Mouse (Mus musculus) layer of hippocampus, adult 18-20 months (tissue): ENCODE data around the gene Scgb2b27. TPM values are rescaled to one million over a fixed set of nuclear protein-coding genes. Genes with fewer than 3 reads are reported as not detected.
"Not testable (repeated sequence)": the region's sequence is repeated elsewhere in the genome, so short reads cannot be mapped to it uniquely, and the experiment has no call there.

ENCODE experiments used
- DNase-seq, 2 experiments: peaks; one replicate each; pipeline ENCODE4 v3.0.0; 2022; ENCODE audit warnings: low spot score in 2 of 2
- long read RNA-seq: library from polyadenylated mRNA; stranded (forward); transcript quantifications from one replicate; pipeline ENCODE4 v2.0.0, GENCODE M21; 2021
- total RNA-seq, 2 experiments: library from RNA; stranded (reverse); gene quantifications; 2 replicates each; pipeline ENCODE4 v1.2.3; 2021

Gene Scgb2b27
- not detected for total RNA-seq
- long read RNA-seq = 0 reads

DNA sequence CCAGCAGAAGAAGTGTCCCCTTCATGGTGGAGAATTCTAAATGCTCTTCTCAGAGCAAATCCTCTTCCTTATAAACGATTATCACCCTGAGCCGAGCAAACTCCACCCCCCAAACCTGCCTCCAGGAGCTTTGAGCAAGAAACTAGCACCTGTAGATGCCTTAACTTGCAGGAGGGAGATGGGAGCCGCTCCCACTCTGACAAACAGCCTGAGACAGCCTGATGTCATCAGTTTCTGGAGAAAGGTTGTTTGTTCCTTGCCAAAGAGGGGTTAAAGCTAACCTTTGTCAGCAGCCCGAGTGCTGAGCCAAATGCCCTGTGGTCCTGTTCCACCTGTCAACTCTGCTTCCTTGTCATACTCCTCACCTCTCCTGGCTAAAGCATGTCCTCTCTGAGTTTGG, at the start of gene Scgb2b27:
Gene Scgb2b27 (minus strand): TSS at position 101 of the 400 bp plus-strand sequence.
- DNase-seq = no peak

DNA sequence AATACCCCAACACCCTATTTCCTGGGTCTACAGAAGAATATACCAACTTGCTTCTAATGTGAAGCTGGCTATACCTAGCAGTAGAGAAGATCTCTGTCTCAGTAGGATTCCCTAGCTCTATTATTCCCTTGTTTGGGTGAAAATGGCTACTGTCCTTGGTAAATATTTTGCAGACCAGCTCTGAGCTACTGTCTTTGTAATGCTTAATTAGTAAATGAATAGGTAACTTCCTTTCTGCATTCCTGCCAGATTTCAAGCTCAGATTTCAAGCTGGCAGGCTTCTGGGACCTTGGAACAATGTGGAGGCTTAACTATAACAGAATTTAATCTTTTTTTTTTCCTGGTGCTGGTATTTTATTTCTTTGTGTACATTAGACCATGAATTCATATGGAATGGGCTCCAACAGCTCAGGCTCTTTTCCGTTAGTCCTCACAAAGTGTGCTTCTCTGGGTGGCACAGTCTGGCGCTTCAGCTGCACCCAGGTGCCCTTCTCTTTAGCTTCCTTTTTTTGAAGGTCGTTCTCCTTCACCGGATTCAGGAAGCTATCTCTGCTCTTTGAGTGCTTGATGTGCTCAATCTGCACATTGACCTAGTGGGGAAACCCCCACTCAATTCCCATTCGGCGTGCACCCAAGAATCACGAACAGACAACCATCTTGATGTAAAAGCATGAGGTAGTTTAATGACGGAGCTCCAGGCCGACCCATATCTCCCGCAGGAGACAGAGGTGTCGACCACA, 22.5 kb upstream of the Scgb2b27 start:
- DNase-seq = not testable (repeated sequence)

DNA sequence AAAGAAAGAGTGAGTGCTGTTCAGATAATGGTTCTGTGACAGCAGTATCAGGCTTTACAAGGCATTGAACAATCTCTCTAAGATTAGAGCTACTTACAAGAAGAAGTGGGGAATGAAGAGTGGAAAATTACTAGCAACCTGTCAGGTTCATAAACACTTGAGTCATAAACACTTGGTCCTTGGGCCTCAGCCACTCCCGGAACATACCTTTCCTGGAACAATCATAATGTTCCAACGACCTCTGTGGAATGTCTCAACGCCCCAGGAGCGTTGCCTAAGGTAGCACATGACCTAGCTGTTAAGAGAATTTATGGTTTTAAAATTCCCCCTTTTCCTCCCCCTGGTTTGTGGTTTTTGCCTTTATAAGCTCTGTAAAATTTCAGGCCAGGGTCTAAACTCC, 20.8 kb upstream of the Scgb2b27 start:
- not testable (repeated sequence) for DNase-seq

DNA sequence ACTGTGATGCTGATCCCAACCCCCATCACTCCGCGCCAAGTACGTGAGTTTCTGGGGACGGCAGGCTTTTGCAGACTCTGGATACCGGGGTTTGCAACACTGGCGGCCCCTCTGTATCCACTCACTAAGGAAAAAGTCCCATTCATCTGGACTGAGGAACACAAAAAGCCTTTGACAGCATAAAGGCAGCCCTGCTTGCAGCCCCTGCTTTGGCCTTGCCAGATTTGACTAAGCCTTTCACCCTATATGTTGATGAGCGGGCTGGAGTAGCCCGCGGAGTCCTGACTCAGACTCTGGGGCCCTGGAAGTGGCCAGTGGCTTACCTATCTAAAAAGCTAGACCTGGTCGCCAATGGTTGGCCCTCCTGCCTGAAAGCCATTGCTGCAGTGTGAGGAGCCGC, 16.3 kb upstream of the Scgb2b27 start:
- DNase-seq = no peak

DNA sequence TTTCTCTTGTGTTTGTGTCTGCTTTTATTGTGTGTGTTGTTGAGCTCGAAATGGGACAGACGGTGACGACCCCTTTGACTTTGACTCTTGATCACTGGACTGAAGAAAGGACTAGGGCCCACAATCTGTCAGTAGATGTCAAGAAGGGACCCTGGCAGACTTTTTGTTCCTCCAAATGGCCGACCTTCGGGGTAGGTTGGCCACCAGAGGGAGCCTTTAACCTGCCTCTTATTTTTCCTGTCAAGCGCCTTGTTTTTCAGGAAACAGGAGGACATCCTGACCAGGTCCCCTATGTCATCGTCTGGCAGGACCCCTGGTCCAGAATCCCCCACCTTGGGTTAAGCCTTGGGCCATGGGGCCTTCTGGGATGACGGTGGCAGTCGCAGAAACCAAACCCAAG, 13.5 kb upstream of the Scgb2b27 start:
- DNase-seq = not testable (repeated sequence)

DNA sequence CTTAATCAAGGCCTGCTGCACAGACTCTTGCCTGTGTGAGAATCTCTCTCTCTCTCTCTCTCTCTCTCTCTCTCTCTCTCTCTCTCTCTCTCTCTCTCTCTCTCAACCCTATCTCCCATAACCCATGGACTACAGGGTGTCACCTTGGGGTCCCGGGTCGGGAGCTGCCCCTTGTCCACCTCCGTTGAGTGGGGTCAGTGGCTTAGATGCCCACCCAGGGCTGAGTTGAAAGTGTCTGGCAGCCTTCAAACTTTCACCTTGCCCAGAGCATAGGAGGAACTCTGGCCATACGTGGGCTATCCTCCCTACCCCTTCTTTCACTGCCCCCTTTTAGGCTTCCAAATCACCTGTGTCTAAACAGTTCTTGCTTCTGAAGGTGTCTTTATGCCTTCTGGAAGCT, 11.9 kb upstream of the Scgb2b27 start:
- DNase-seq = no peak

DNA sequence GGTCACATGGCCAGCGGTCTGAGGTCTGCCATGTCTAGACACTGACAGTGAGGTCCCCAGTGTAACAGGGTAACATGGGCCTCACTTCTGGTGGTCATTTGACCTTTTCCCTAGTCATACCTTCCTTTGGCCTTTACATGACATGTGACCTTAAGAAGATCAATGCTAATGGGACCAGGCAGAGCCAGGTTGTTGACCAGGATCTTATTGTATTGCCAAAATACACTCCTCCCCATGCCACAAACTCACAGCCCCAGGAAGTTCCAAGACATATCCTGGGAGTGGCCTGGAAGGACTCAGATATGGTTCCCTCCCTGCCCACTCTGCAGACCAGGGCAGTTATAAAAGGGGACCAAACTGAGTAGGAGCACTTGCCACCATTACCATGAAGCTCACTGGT, 7.4 kb upstream of the Scgb2b27 start, which contains the start of gene Scgb1b27:
Gene Scgb1b27 (plus strand): TSS at position 301 of the 400 bp plus-strand sequence.
- not testable (repeated sequence) for DNase-seq

DNA sequence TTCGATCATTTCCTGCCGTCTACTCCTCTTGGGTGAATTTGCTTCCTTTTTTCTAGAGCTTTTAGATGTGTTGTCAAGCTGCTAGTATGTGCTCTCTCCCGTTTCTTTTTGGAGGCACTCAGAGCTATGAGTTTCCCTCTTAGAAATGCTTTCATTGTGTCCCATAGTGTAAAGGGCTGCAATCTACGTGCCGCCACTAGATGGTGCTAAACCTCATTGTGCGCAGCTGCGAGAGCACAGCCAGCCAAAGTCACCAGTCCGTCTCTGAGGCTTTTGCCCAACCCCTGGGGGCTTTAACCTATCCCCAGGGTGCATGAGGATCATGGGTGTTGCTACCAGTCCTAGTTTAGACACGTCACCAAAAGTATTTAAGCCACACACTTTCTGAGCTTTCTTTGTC, 31.5 kb downstream of the Scgb2b27 start:
- DNase-seq = peak in 1 of 2 experiments; percentile 9

Other genes starting within 250 kb of the Scgb2b27 start
- gene Scgb2b26, start 68.9 kb downstream of the Scgb2b27 start, total RNA-seq = not detected
- gene Scgb1b27, start 7.5 kb upstream of the Scgb2b27 start, total RNA-seq = not detected
- not detected for gene Scgb1b30, start 81.5 kb upstream of the Scgb2b27 start, total RNA-seq
- 10 to 100 TPM in 1 of 2 experiments, 1 to 10 TPM in 1; 9.5 to 11.6 TPM for gene Wtip, start 119.3 kb upstream of the Scgb2b27 start, total RNA-seq
- gene Uba2, start 155.7 kb upstream of the Scgb2b27 start, total RNA-seq = 10 to 100 TPM; 87.2 TPM
- 10 to 100 TPM; 22.4 to 24.5 TPM for gene Pdcd2l, start 182.7 kb upstream of the Scgb2b27 start, total RNA-seq
- gene Gpi1, start 216.4 kb upstream of the Scgb2b27 start, total RNA-seq = 100 to 1,000 TPM; 785 to 815 TPM
- gene Gm6096, start 237.1 kb upstream of the Scgb2b27 start, total RNA-seq = not detected